Mouse (Mus musculus) heart, embryonic 11.5 days (tissue): ENCODE data around the gene Vim. TPM values are rescaled to one million over a fixed set of nuclear protein-coding genes. Genes with fewer than 3 reads are reported as not detected.
"Not testable (repeated sequence)": the region's sequence is repeated elsewhere in the genome, so short reads cannot be mapped to it uniquely, and the experiment has no call there.

Source experiments
- ATAC-seq: fragments of 200-750 bp; cut with Nextera tagmentation; replicated peaks from 2 replicates; pipeline ENCODE4 v1.8.0; 2017; ENCODE audit warnings: moderate library complexity; ENCODE audit not compliant: insufficient number of reproducible peaks, low FRiP score, low TSS enrichment
- H3K27ac ChIP-seq: fragments of 300-500 bp; sonication (generic); 2 replicates; pipeline ENCODE4 v1.5.1; 2014; ENCODE audit warnings: mild to moderate bottlenecking, low read depth, low read length
- H3K27me3 ChIP-seq: fragments of 300-500 bp; sonication (generic); 2 replicates; pipeline ENCODE4 v1.6.1; 2014; ENCODE audit warnings: mild to moderate bottlenecking, low read length, mixed read lengths; ENCODE audit not compliant: control insufficient read depth, insufficient read depth
- H3K36me3 ChIP-seq: fragments of 300-500 bp; sonication (generic); 2 replicates; pipeline ENCODE4 v1.6.1; 2014; ENCODE audit warnings: mild to moderate bottlenecking, low read length, moderate library complexity, mixed read lengths; ENCODE audit not compliant: control insufficient read depth, insufficient read depth
- H3K4me1 ChIP-seq: fragments of 300-500 bp; sonication (generic); 2 replicates; pipeline ENCODE4 v1.6.1; 2014; ENCODE audit warnings: low read length; ENCODE audit not compliant: control insufficient read depth, insufficient read depth
- H3K4me2 ChIP-seq: fragments of 300-500 bp; sonication (generic); 2 replicates; pipeline ENCODE4 v1.6.1; 2014; ENCODE audit warnings: mild to moderate bottlenecking, moderate library complexity
- H3K4me3 ChIP-seq: fragments of 300-500 bp; sonication (generic); 2 replicates; pipeline ENCODE4 v1.5.1; 2014; ENCODE audit warnings: low read depth, low read length
- H3K9ac ChIP-seq: fragments of 300-500 bp; sonication (generic); 2 replicates; pipeline ENCODE4 v1.6.1; 2014; ENCODE audit warnings: mild to moderate bottlenecking, low read depth, low read length, moderate library complexity
- H3K9me3 ChIP-seq: fragments of 300-500 bp; sonication (generic); replicated peaks from 2 replicates; pipeline ENCODE4 v1.6.1; 2016; ENCODE audit warnings: low read length; ENCODE audit not compliant: control insufficient read depth
- WGBS: fragments of 180-500 bp; shearing (Covaris S2); extraction: QIAGEN DNeasy Blood & Tissue Kit; methylation state at CpG from one replicate; pipeline ENCODE4 v1.1.7; 2014; ENCODE audit not compliant: insufficient replicate concordance; 5-methylcytosine and 5-hydroxymethylcytosine counted together
- polyA plus RNA-seq: library from polyadenylated mRNA; unstranded; fragments of >200 nt; fragmentation: Nextera tagmentation; extraction: Ambion mirVana; gene quantifications from 2 replicates; pipeline ENCODE4 v1.2.1, GENCODE M21; 2014

Gene Vim
- polyA plus RNA-seq, 1 experiment from 2014 or later = 947 TPM

- H3K27me3 ChIP-seq = no peaks in the 10 kb centered on the region
- no peaks in the 10 kb centered on the region for H3K9me3 ChIP-seq
- 0 out of 2 replicates have a peak, but pooled peaks have one; percentile 40 for ATAC-seq
- peak overlapping the region; percentile 95 for H3K9ac ChIP-seq
- H3K4me2 ChIP-seq = peak overlapping the region; percentile 77
- H3K27ac ChIP-seq = peak overlapping the region; percentile 98
- H3K36me3 ChIP-seq = peaks cover 15% of the 10 kb centered on the region
- WGBS = under 1% methylated on average over 21 of the region's 21 CpGs
- H3K4me1 ChIP-seq = peaks cover 14% of the 10 kb centered on the region
- peak overlapping the region; percentile 94 for H3K4me3 ChIP-seq
Measured at GRCm38 (mm10) chr2:13574801-13575150, 1.0 kb downstream of the Vim start.

GRCm38 (mm10) chr2:13575287-13575801 lies 1.6 kb downstream of the Vim start:
- Histone ChIP-seq H3K27me3 (no peaks in the 10 kb centered on the region), H3K4me3 (peak overlapping the region; percentile 94), H3K4me2 (peak overlapping the region; percentile 77), H3K36me3 (peaks cover 21% of the 10 kb centered on the region), H3K9ac (peak overlapping the region; percentile 95), H3K27ac (peak overlapping the region; percentile 98), H3K4me1 (peaks cover 14% of the 10 kb centered on the region), H3K9me3 (no peaks in the 10 kb centered on the region)
- no peak for ATAC-seq
- WGBS = 0% methylated on average over 13 of the region's 13 CpGs

- WGBS = 36% methylated on average over 6 of the region's 6 CpGs
- Histone ChIP-seq H3K4me1 (peaks cover 14% of the 10 kb centered on the region), H3K27ac (peak overlapping the region; percentile 98), H3K27me3 (no peaks in the 10 kb centered on the region), H3K9me3 (no peaks in the 10 kb centered on the region), H3K4me3 (peak overlapping the region; percentile 94), H3K4me2 (peak overlapping the region; percentile 77), H3K36me3 (peaks cover 22% of the 10 kb centered on the region), H3K9ac (peak overlapping the region; percentile 95)
- no peak for ATAC-seq
Measured at GRCm38 (mm10) chr2:13575926-13576325, 2.2 kb downstream of the Vim start.

- H3K4me1 ChIP-seq = peaks cover 9% of the 10 kb centered on the region
- WGBS = 89% methylated on average over 1 of the region's 1 CpGs
- no peaks in the 10 kb centered on the region for H3K9me3 ChIP-seq
- peak overlapping the region; percentile 32 for H3K4me2 ChIP-seq
- no peak for ATAC-seq
- 0 out of 2 replicates have a peak overlapping the region, but pooled peaks have one; percentile 6 for H3K4me3 ChIP-seq
- H3K9ac ChIP-seq = no peak overlapping the region
- no peaks in the 10 kb centered on the region for H3K27me3 ChIP-seq
- H3K36me3 ChIP-seq = peaks cover 33% of the 10 kb centered on the region
- no peak overlapping the region for H3K27ac ChIP-seq
Measured at GRCm38 (mm10) chr2:13577399-13577798, 3.7 kb downstream of the Vim start.

GRCm38 (mm10) chr2:13578473-13579152 lies 4.9 kb downstream of the Vim start:
- H3K4me1 ChIP-seq = 0 out of 2 replicates have a peak, but pooled peaks cover 3% of the 10 kb centered on the region
- H3K9ac ChIP-seq = no peak overlapping the region
- H3K27ac ChIP-seq = no peak overlapping the region

GRCm38 (mm10) chr2:13579315-13579714 lies 5.6 kb downstream of the Vim start:
- ATAC-seq = no peak
- Histone ChIP-seq H3K9me3 (no peaks in the 10 kb centered on the region), H3K36me3 (peaks cover 36% of the 10 kb centered on the region), H3K27ac (no peak overlapping the region), H3K4me2 (no peak overlapping the region), H3K4me1 (0 out of 2 replicates have a peak, but pooled peaks cover 3% of the 10 kb centered on the region), H3K4me3 (no peak overlapping the region), H3K27me3 (no peaks in the 10 kb centered on the region), H3K9ac (no peak overlapping the region)
- WGBS = 86% methylated on average over 8 of the region's 8 CpGs

More at GRCm38 (mm10) chr2:13578473-13579152, 4.9 kb downstream of the Vim start:
- peaks cover 36% of the 10 kb centered on the region for H3K36me3 ChIP-seq
- WGBS = 74% methylated on average over 14 of the region's 14 CpGs
- peak overlapping the region; percentile 31 for H3K4me2 ChIP-seq
- no peak for ATAC-seq
- no peaks in the 10 kb centered on the region for H3K9me3 ChIP-seq
- H3K4me3 ChIP-seq = no peak overlapping the region
- no peaks in the 10 kb centered on the region for H3K27me3 ChIP-seq

- 62% methylated on average over 11 of the region's 11 CpGs for WGBS
- peaks cover 36% of the 10 kb centered on the region for H3K36me3 ChIP-seq
- H3K4me3 ChIP-seq = no peak overlapping the region
- H3K4me1 ChIP-seq = 0 out of 2 replicates have a peak, but pooled peaks cover 3% of the 10 kb centered on the region
- H3K9ac ChIP-seq = no peak overlapping the region
- H3K27me3 ChIP-seq = no peaks in the 10 kb centered on the region
- ATAC-seq = no peak
- no peak overlapping the region for H3K27ac ChIP-seq
- H3K9me3 ChIP-seq = no peaks in the 10 kb centered on the region
- no peak overlapping the region for H3K4me2 ChIP-seq
Measured at GRCm38 (mm10) chr2:13579991-13580390, 6.3 kb downstream of the Vim start.

- Histone ChIP-seq H3K36me3 (peaks cover 34% of the 10 kb centered on the region), H3K27ac (no peak overlapping the region), H3K4me1 (no peaks in the 10 kb centered on the region), H3K9ac (no peak overlapping the region), H3K4me3 (no peak overlapping the region), H3K27me3 (no peaks in the 10 kb centered on the region), H3K9me3 (no peaks in the 10 kb centered on the region), H3K4me2 (no peak overlapping the region)
- 84% methylated on average over 3 of the region's 3 CpGs for WGBS
- ATAC-seq = no peak
Measured at GRCm38 (mm10) chr2:13582184-13582583, 8.5 kb downstream of the Vim start.

GRCm38 (mm10) chr2:13583746-13584145 lies 10.0 kb downstream of the Vim start:
- peaks cover 28% of the 10 kb centered on the region for H3K36me3 ChIP-seq
- H3K4me1 ChIP-seq = not testable (repeated sequence)

More at GRCm38 (mm10) chr2:13583746-13584145, 10.0 kb downstream of the Vim start:
- ATAC-seq, H3K9ac ChIP-seq, H3K4me3 ChIP-seq, H3K4me2 ChIP-seq, H3K9me3 ChIP-seq, H3K27me3 ChIP-seq, H3K27ac ChIP-seq: not testable (repeated sequence)
